Mouse (Mus musculus): Measurements from ENCODE around the gene Tmem254a.
"Not testable (repeated sequence)": the region's sequence is repeated elsewhere in the genome, so short reads cannot be mapped to it uniquely, and the experiment has no call there.

DNA sequence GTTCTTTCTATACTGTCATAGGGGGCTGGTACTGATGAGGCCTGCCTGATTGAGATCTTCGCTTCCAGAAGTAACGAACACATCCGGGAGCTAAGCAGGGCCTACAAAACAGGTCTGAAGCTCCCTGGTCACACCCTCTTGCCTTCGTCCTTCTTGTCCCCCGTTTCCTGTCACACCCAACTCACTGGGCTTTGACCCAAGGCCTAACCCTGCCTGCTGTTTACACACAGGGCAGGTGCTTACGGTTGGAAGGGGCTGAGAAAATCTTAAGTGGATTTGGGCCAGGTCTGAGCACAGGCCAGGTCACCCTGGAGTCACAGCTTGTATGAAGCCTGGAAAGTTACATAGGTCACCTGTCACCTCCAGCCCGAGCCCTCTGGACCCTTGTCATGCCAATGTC lies 50.8 kb downstream of the Tmem254a start:
- not testable (repeated sequence) for TF ChIP-seq POLR2A (IDR thresholded peaks at IDR 0.05; ENCODE audit: low read depth, low read length); CTCF (IDR thresholded peaks at IDR 0.05; ENCODE audit: extremely low read depth, insufficient read length, insufficient replicate concordance, low read depth, low read length)
